Mouse (Mus musculus): ENCODE data around the gene Prss37. TPM values are rescaled to one million over a fixed set of nuclear protein-coding genes. Genes with fewer than 3 reads are reported as not detected.

Gene Prss37
- not detected for total RNA-seq (2021)
- long read RNA-seq, experiment 1: 0 reads
- long read RNA-seq, experiment 2: 0 reads

- no peak for DNase-seq (ENCODE audit: low spot score in 2 of 2)
Measured at GRCm38 (mm10) chr6:40519408-40519807, at the start of gene Prss37. TSS of gene Prss37 (minus strand) at chr6:40519508.

GRCm38 (mm10) chr6:40554950-40555349 is 35.6 kb upstream of the Prss37 start, which contains the start of gene Olfr461:
TSS of gene Olfr461 (minus strand) at chr6:40555050.
- no peak for DNase-seq (ENCODE audit: low spot score in 2 of 2)

GRCm38 (mm10) chr6:40544690-40545089 is 25.4 kb upstream of the Prss37 start:
- no peak for DNase-seq (ENCODE audit: low spot score in 2 of 2)

GRCm38 (mm10) chr6:40493229-40493628 is 26.1 kb downstream of the Prss37 start, which contains the start of gene Tas2r108:
TSS of gene Tas2r108 (plus strand) at chr6:40493529.
- DNase-seq (ENCODE audit: low spot score in 2 of 2): no peak

- no peak for DNase-seq (ENCODE audit: low spot score in 2 of 2)
Measured at GRCm38 (mm10) chr6:40490933-40491332, 28.4 kb downstream of the Prss37 start, which contains the start of gene Tas2r137. TSS of gene Tas2r137 (plus strand) at chr6:40491233.

GRCm38 (mm10) chr6:40482318-40482717 is 37.0 kb downstream of the Prss37 start:
- DNase-seq (ENCODE audit: low spot score in 2 of 2): no peak

GRCm38 (mm10) chr6:40479705-40480104 is 39.6 kb downstream of the Prss37 start:
- peak in 1 of 2 experiments; percentile 24 for DNase-seq (ENCODE audit: low spot score in 2 of 2)

GRCm38 (mm10) chr6:40476132-40476531 is 43.2 kb downstream of the Prss37 start:
- no peak for DNase-seq (ENCODE audit: low spot score in 2 of 2)

- DNase-seq (ENCODE audit: low spot score in 2 of 2): no peak
Measured at GRCm38 (mm10) chr6:40471720-40472010, 47.6 kb downstream of the Prss37 start.

- peak; percentile 88 to 94 for DNase-seq (ENCODE audit: low spot score in 2 of 2)
Measured at GRCm38 (mm10) chr6:40470916-40471719, 48.2 kb downstream of the Prss37 start, which contains the start of gene Ssbp1. TSS of gene Ssbp1 (plus strand) at chr6:40471352.

GRCm38 (mm10) chr6:40465710-40466109 is 53.6 kb downstream of the Prss37 start:
- no peak for DNase-seq (ENCODE audit: low spot score in 2 of 2)

Other genes starting within 250 kb of the Prss37 start
- gene Agk, start 194.3 kb downstream of the Prss37 start, total RNA-seq (2021): 10 to 100 TPM; 50.4 to 53.9 TPM
- gene E330009J07Rik, start 83.4 kb downstream of the Prss37 start, total RNA-seq (2021): 10 to 100 TPM; 40.8 to 44.6 TPM
- not detected for gene Wee2, start 80.4 kb downstream of the Prss37 start, total RNA-seq (2021)
- gene Ssbp1, start 48.2 kb downstream of the Prss37 start, total RNA-seq (2021): 10 to 100 TPM; 33.7 to 34.1 TPM
- gene Tas2r137, start 28.3 kb downstream of the Prss37 start, total RNA-seq (2021): under 1 TPM in 1 of 2 experiments, not detected in 1; 0.30 TPM
- under 1 TPM in 1 of 2 experiments, not detected in 1; 0.44 TPM for gene Tas2r108, start 26.0 kb downstream of the Prss37 start, total RNA-seq (2021)
- not detected for gene Olfr461, start 35.5 kb upstream of the Prss37 start, total RNA-seq (2021)
- gene Olfr460, start 50.0 kb upstream of the Prss37 start, total RNA-seq (2021): not detected
- gene Clec5a, start 66.3 kb upstream of the Prss37 start, total RNA-seq (2021): under 1 TPM; 0.37 to 0.45 TPM
- gene Tas2r138, start 93.8 kb upstream of the Prss37 start, total RNA-seq (2021): not detected
- under 1 TPM; 0.26 to 0.32 TPM for gene Mgam, start 109.3 kb upstream of the Prss37 start, total RNA-seq (2021)

Data from layer of hippocampus, postnatal 14 days (tissue).